14 mouse cellular contexts compared by ENCODE assay signal in the genomic region with DNA sequence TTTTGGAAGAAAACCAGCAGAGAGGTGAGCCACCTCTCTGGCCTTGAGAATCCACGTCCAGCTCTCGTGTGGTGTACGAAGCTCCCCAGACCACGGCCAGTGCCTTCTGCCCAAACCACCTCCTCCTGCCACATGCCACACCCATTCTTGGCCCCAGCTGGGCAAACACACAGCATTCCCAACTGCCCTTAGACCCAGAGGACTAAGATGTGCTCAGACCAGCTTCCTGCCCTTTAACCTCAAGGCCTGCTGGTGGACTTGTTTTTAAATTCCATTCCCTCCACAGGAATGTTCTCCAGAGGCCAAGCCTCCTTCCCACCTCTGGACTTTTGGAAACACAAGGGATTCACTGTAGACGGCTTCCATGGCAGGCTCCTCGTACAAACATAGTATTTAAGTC.
DNase-seq lines count a peak whose midpoint lies in the region; ATAC-seq and TF ChIP-seq lines count a peak whose summit lies in the region.
"Had no signal": no experiment of that assay in that cellular context is flagged by ENCODE, and none has a peak within 500 bp of the region (broad histone marks: within the 10 kb centered on the region; RNA-seq: fewer than 3 reads in every experiment).

No protein-coding gene starts in this region.

- H3K36me3 ChIP-seq in forebrain, embryonic 16.5 days (ENCODE audit: control insufficient read depth, insufficient read depth): no peaks in the 10 kb centered on the region
- H3K36me3 ChIP-seq: hindbrain, embryonic 13.5 days; neural tube, embryonic 15.5 days had no signal

- TF ChIP-seq CTCF in lung, adult 2 months (IDR thresholded peaks at IDR 0.05; ENCODE audit: insufficient read depth, low read length): no peak

- H3K27me3 ChIP-seq in forebrain, embryonic 16.5 days (replicated peaks; ENCODE audit: control insufficient read depth, insufficient read depth, low read length): no peaks in the 10 kb centered on the region

- DNase-seq in heart, adult 11 months: peak; percentile 96
- DNase-seq in heart, postnatal 36 days: no peak
- peak; percentile 95 for DNase-seq in 3T3-L1 (ENCODE audit: low read depth, low spot score)
- DNase-seq in fibroblast of lung, adult 2 months (ENCODE audit: low read depth): peak; percentile 89
- peak; percentile 39 for DNase-seq in lung, adult 2 months
- no peak for DNase-seq in gastrocnemius, postnatal 25 days
- no peak for DNase-seq in left cerebral cortex, postnatal 36 days (ENCODE audit: low spot score in 2 of 2)
- DNase-seq: layer of hippocampus, adult 9-11 months; liver; thymus, adult 2 months had no signal

- no peak overlapping the region for H3K9ac ChIP-seq in forebrain, embryonic 16.5 days (replicated peaks; ENCODE audit: low read depth, low read length)
- H3K9ac ChIP-seq: hindbrain, embryonic 13.5 days; neural tube, embryonic 15.5 days had no signal

- no peaks in the 10 kb centered on the region for H3K9me3 ChIP-seq in forebrain, embryonic 16.5 days (ENCODE audit: control insufficient read depth, low read length)

- no peak for TF ChIP-seq POLR2A in lung, adult 2 months (IDR thresholded peaks at IDR 0.05; ENCODE audit: borderline replicate concordance, extremely low read depth, low read depth, low read length)

- peaks cover 7% of the 10 kb centered on the region for H3K4me1 ChIP-seq in lung, adult 2 months (ENCODE audit: control insufficient read depth, insufficient read depth, low read length)
- peaks cover 12% of the 10 kb centered on the region for H3K4me1 ChIP-seq in forebrain, embryonic 16.5 days (replicated peaks; ENCODE audit: control insufficient read depth, insufficient read depth, low read length)

- intact Hi-C loops in heart, postnatal 36 days (cut with DNase I): no loop called here
- intact Hi-C loops in left cerebral cortex, postnatal 36 days (cut with DNase I): loop anchor here (10.0 kb wide), 1 partner anchor 545 kb away; no protein-coding TSS in a partner anchor

- H3K4me2 ChIP-seq in forebrain, embryonic 16.5 days (ENCODE audit: low read length): no peak overlapping the region
- H3K4me2 ChIP-seq: hindbrain, embryonic 13.5 days; midbrain, embryonic 11.5 days; neural tube, embryonic 15.5 days had no signal

- H3K27ac ChIP-seq in forebrain, embryonic 16.5 days (ENCODE audit: low read length): no peak overlapping the region
- H3K27ac ChIP-seq: hindbrain, embryonic 13.5 days; neural tube, embryonic 15.5 days had no signal

- ATAC-seq in forebrain, embryonic 16.5 days: no peak

- 40% methylated on average over 6 of the region's 6 CpGs for WGBS in lung, adult 2 months
- 88% methylated on average over 6 of the region's 6 CpGs for WGBS in forebrain, embryonic 16.5 days

- H3K4me3 ChIP-seq in lung, adult 2 months (replicated peaks; ENCODE audit: extremely low read depth, low read depth, low read length): no peak overlapping the region
- H3K4me3 ChIP-seq in forebrain, embryonic 16.5 days (replicated peaks; ENCODE audit: low read length): no peak overlapping the region
- H3K4me3 ChIP-seq: hindbrain, embryonic 13.5 days; neural tube, embryonic 15.5 days had no signal

Comparison
In these comparisons a context has a peak if more than half of its experiments do, and no peak if none do; other contexts are left out.
1. DNase-seq: peak in heart, adult 11 months (single experiment), 3T3-L1 (single experiment), fibroblast of lung, adult 2 months (single experiment) and lung, adult 2 months (single experiment); none in heart, postnatal 36 days (0 of 2), gastrocnemius, postnatal 25 days (single experiment) and left cerebral cortex, postnatal 36 days (0 of 2).